Mouse (Mus musculus): ENCODE data around the gene Gm5591.
"Not testable (repeated sequence)": the region's sequence is repeated elsewhere in the genome, so short reads cannot be mapped to it uniquely, and the experiment has no call there.

Gene Gm5591

DNA sequence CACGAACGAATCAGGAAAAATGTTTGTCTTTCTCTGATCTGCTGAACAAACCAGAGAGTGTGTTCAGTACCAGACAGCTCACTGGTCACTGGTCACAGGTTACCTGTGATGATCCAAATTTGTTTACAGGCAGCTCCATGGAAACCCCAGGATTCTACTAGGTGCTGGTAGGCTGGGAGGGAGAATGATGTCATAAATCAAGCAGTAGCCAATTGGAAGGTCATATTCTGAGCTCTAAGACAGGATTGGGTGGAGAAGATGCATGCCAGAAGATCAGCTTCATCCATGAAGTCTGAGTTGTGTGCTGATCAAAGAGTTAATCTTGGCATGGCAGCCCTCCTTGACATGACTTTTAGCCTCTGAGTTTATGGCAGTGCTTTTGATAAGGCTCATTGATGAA is at the start of gene Gm5591:
Gene Gm5591 (minus strand): TSS at position 101 of the 400 bp plus-strand sequence.
- DNase-seq, result not testable (repeated sequence)

DNA sequence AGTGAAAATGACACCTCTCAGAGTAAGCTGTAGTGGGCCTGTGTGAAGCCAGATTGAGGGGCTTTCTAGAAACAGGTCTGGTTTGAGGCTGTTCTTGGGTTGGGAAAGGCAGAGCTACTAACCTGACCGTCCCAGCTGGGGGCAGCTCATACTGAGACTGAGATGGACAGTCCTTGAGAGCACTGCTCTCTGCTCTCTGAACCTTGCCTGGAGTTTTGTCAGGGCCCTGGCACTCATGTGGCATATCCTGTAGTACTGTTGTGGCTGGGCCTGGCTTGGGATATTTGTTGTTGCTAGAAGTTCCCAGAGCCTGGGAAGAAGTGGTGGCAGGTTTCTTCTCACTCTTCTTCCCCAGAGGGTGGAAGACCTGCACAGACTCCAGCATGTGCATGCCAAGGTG is 39.5 kb downstream of the Gm5591 start:
- not testable (repeated sequence) for DNase-seq

All from right cerebral cortex, postnatal 25 days (tissue).